Mouse (Mus musculus): ENCODE results near the gene Rbms3.

DNA sequence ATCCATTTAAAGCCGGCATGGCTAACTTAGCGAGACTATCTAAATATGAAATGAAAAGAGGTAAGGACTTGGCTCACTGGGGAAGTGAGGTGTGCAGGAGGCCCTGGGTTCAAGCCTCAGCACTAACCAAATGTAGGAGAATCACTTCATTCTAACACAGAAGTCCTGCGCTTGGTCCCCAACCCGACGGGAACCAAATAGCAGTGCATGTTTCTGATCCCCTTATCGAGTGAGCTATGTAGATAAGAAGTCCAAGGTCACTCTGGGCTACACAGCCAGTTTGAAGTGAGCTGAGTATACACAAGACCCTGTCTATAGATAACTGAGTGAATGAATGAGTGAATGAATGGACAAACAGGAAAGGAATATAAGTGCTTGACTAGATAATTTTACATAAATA is 508.1 kb downstream of the Rbms3 start:
- no peak for TF ChIP-seq CTCF (IDR thresholded peaks at IDR 0.05; ENCODE audit: insufficient read depth, low read depth, low read length)
- TF ChIP-seq POLR2A (IDR thresholded peaks at IDR 0.05; ENCODE audit: insufficient read depth, low read depth, low read length) = no peak
